Mouse (Mus musculus): ENCODE results near the gene Atp6v0e. TPM values are rescaled to one million over a fixed set of nuclear protein-coding genes. Genes with fewer than 3 reads are reported as not detected.

The Atp6v0e gene
- polyA plus RNA-seq, 1 experiment from 2014 or later, result 122 TPM

DNA sequence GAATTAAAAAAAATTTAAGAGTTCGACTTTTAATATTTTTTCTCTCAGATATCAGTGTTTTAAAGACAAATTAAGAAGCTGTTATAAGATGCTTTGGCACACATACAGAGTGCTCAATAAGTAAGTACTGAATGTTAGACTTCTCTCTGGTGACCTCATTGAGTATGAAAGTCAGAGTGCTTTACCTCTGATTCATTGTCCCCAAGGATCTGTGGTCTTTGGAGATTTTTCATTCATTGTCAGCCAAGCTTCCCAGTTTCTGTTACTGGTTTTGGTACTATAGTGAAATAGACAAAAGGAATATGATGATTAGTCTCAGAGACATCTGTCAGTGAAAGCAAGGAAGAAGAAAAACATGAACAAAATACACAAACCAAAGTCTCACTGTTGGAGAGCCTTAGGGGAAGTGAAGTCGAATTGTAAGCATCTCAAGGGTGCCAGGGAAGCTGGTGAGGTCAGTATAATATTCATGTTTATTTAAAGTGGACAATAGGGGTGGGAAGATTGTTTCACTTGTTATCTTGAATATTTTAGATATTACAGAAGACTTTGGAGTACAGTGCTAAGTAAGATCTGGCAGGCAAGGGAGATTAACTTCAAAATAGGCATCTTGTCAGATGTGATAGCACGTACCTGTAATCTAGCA lies 64.2 kb downstream of the Atp6v0e start:
- no peaks in the 10 kb centered on the region for H3K36me3 ChIP-seq (ENCODE audit: control insufficient read depth, insufficient read depth, low read length)
- H3K9me3 ChIP-seq (ENCODE audit: control insufficient read depth, low read length), result no peaks in the 10 kb centered on the region
- no peaks in the 10 kb centered on the region for H3K4me1 ChIP-seq (ENCODE audit: control insufficient read depth, insufficient read depth, low read length)
- no peak for DNase-seq (ENCODE audit: low spot score)
- no peak overlapping the region for H3K9ac ChIP-seq (ENCODE audit: low read length)
- H3K4me2 ChIP-seq (ENCODE audit: low read depth), result no peak overlapping the region
- ATAC-seq (ENCODE audit: insufficient read depth, low FRiP score, low TSS enrichment), result no peak
- H3K27me3 ChIP-seq (ENCODE audit: control insufficient read depth, insufficient read depth, low read length), result no peaks in the 10 kb centered on the region
- 77% methylated on average over 3 of the region's 3 CpGs for WGBS
- H3K27ac ChIP-seq (ENCODE audit: low read depth, low read length), result no peak overlapping the region
- no peak overlapping the region for H3K4me3 ChIP-seq (ENCODE audit: low read depth, low read length)

DNA sequence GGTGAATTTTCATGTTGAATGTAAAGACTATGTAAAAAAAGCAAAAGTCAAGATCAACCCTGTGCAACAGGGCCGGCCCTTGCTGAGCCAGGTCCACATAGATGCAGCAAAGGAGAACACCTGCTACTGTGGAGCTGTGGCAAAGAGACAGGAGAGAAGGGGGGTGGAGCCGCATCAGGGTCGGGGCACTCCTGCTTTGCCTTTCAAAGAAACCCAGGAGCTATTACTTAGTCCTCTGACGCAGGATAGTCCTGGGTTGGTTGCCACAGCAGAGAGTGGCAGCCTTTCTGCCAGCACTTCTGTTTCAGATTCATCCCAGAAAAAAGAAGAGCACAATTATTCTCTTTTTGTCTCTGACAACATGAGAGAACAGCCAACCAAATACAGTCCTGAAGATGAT lies 79.5 kb downstream of the Atp6v0e start:
- Histone ChIP-seq H3K36me3 (ENCODE audit: control insufficient read depth, insufficient read depth, low read length) (no peaks in the 10 kb centered on the region), H3K9ac (ENCODE audit: low read length) (no peak overlapping the region), H3K4me3 (ENCODE audit: low read depth, low read length) (no peak overlapping the region), H3K27me3 (ENCODE audit: control insufficient read depth, insufficient read depth, low read length) (no peaks in the 10 kb centered on the region), H3K9me3 (ENCODE audit: control insufficient read depth, low read length) (no peaks in the 10 kb centered on the region), H3K4me1 (ENCODE audit: control insufficient read depth, insufficient read depth, low read length) (no peaks in the 10 kb centered on the region), H3K4me2 (ENCODE audit: low read depth) (no peak overlapping the region), H3K27ac (ENCODE audit: low read depth, low read length) (no peak overlapping the region)
- ATAC-seq (ENCODE audit: insufficient read depth, low FRiP score, low TSS enrichment) (no peak), DNase-seq (ENCODE audit: low spot score) (no peak)
- WGBS, result 43% methylated on average over 4 of the region's 4 CpGs

DNA sequence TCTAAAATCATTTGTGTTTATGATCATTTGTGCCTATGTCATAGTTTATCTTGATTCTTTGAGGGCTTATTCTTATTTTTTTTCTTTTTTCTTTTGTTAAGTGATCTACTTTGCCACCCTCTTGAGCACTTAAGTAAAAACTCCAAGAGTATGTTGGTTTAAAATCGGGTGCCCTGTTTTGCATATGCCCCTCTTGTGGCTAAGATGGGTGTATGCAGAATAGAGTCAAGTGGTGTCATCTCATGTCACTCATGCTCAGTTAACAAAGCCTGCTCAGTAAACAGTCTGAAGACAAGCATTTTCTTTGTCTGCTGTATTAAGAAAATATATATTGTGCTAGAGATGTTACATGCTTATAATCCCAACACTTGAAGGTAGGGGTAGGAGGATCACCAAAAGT lies 80.3 kb downstream of the Atp6v0e start:
- H3K36me3 ChIP-seq (ENCODE audit: control insufficient read depth, insufficient read depth, low read length), result no peaks in the 10 kb centered on the region
- no peaks in the 10 kb centered on the region for H3K27me3 ChIP-seq (ENCODE audit: control insufficient read depth, insufficient read depth, low read length)
- H3K4me3 ChIP-seq (ENCODE audit: low read depth, low read length), result no peak overlapping the region
- 90% methylated on average over 1 of the region's 1 CpGs for WGBS
- H3K9ac ChIP-seq (ENCODE audit: low read length), result no peak overlapping the region
- H3K9me3 ChIP-seq (ENCODE audit: control insufficient read depth, low read length), result no peaks in the 10 kb centered on the region
- no peaks in the 10 kb centered on the region for H3K4me1 ChIP-seq (ENCODE audit: control insufficient read depth, insufficient read depth, low read length)
- no peak for DNase-seq (ENCODE audit: low spot score)
- no peak for ATAC-seq (ENCODE audit: insufficient read depth, low FRiP score, low TSS enrichment)
- H3K27ac ChIP-seq (ENCODE audit: low read depth, low read length), result no peak overlapping the region
- H3K4me2 ChIP-seq (ENCODE audit: low read depth), result no peak overlapping the region

Other genes starting within 250 kb of the Atp6v0e start
- gene Neurl1b, start 248.4 kb upstream of the Atp6v0e start, polyA plus RNA-seq (2014; fragmentation: Nextera tagmentation; extraction: Ambion mirVana), result 0.27 and 0.32 TPM in 2 replicates
- gene Ergic1, start 101.7 kb upstream of the Atp6v0e start, polyA plus RNA-seq (2014; fragmentation: Nextera tagmentation; extraction: Ambion mirVana), result 121 and 126 TPM in 2 replicates
- 32.9 and 34.0 TPM in 2 replicates for gene Dusp1, start 101.1 kb upstream of the Atp6v0e start, polyA plus RNA-seq (2014; fragmentation: Nextera tagmentation; extraction: Ambion mirVana)
- gene Crebrf, start 52.4 kb downstream of the Atp6v0e start, polyA plus RNA-seq (2014; fragmentation: Nextera tagmentation; extraction: Ambion mirVana), result 2.8 and 3.2 TPM in 2 replicates
- gene Bnip1, start 117.8 kb downstream of the Atp6v0e start, polyA plus RNA-seq (2014; fragmentation: Nextera tagmentation; extraction: Ambion mirVana), result 49.6 and 51.6 TPM in 2 replicates
- gene Nkx2-5, start 181.8 kb downstream of the Atp6v0e start, polyA plus RNA-seq (2014; fragmentation: Nextera tagmentation; extraction: Ambion mirVana), result 0.15 TPM in 1 of 2 replicates, not detected in the other